Mouse (Mus musculus): ENCODE measurements around the gene Usp33. TPM values are rescaled to one million over a fixed set of nuclear protein-coding genes. Genes with fewer than 3 reads are reported as not detected.

Gene Usp33
- total RNA-seq, 1 experiment from 2014 or later, result 89.3 TPM

DNA sequence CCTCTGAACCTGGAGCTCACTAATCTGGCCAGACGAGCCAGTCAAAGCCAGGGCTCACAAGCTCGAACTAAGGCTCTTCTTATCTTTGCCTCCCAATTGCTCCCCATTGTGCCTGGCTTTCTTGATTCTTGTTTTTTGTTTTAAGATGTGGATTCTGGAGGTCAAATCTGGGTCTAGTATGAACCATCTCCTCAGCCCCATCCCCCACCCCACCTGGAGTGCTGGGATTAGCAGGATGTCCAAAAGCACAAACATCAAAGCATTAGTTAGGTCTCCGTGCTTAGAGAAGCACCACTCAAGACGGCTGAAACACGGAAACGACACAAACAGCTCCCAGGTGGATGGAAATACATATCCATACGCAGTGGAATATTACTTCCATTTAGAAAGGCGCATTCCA lies 10.2 kb upstream of the Usp33 start:
- no peak for ATAC-seq (replicated peaks; ENCODE audit: insufficient number of reproducible peaks, low FRiP score, low TSS enrichment, poor library complexity, severe bottlenecking)

GRCm38 (mm10) chr3:152339862-152340557 lies 6.3 kb upstream of the Usp33 start, which contains the start of gene Miga1:
Miga1 (minus strand) TSS chr3:152340407.
- ATAC-seq (replicated peaks; ENCODE audit: insufficient number of reproducible peaks, low FRiP score, low TSS enrichment, poor library complexity, severe bottlenecking), result 0 out of 2 replicates have a peak, but pooled peaks have one; percentile 29

- ATAC-seq (replicated peaks; ENCODE audit: insufficient number of reproducible peaks, low FRiP score, low TSS enrichment, poor library complexity, severe bottlenecking), result no peak
These were observed 3.2 kb upstream of the Usp33 start for GRCm38 (mm10) chr3:152342961-152343517.

DNA sequence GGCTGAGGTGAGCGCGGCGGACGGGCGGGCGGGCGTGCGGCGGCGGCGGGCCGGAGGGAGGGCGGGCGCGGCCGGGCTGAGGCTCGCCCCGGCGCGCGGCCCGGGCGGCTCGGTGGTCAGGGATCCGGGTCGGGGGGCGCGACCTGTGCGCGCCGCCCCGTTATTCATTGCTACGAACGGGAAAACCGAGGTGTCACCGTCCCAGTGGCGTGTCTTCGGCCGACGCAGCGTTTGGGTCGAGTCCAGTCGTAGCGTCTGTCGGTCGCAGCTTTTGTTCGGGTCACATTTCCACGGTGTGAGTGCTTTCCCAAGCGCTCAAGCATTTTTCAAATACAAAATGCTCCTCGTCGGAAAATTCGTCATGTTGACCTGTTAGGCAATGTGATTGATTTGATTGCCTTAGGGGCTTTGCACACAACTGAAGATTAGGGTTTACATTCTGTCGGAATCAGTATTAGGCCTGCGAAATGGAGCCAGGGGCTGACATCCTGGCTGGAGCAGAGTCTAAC lies 409 bp downstream of the Usp33 start:
- ATAC-seq (replicated peaks; ENCODE audit: insufficient number of reproducible peaks, low FRiP score, low TSS enrichment, poor library complexity, severe bottlenecking), result no peak

DNA sequence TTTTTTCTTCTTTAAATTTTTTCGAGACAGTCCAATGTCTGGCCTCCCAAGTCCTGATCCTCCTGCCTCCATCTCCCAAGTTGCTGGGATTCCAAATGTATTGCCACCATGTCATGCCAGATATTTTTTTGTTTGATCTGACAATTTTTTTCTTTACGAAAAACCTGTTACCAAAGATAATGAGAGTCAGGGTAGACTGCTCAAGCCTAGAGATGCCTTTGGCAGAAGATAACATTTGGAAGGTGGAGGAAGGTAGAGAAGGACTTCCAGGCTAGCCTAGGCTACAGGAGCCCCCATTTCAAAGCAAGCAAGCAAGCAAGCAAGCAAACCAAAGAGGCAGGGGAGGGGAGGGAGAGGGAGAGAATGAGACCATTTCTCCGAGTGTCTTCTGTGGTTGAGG lies 949 bp downstream of the Usp33 start:
- no peak for ATAC-seq (replicated peaks; ENCODE audit: insufficient number of reproducible peaks, low FRiP score, low TSS enrichment, poor library complexity, severe bottlenecking)

DNA sequence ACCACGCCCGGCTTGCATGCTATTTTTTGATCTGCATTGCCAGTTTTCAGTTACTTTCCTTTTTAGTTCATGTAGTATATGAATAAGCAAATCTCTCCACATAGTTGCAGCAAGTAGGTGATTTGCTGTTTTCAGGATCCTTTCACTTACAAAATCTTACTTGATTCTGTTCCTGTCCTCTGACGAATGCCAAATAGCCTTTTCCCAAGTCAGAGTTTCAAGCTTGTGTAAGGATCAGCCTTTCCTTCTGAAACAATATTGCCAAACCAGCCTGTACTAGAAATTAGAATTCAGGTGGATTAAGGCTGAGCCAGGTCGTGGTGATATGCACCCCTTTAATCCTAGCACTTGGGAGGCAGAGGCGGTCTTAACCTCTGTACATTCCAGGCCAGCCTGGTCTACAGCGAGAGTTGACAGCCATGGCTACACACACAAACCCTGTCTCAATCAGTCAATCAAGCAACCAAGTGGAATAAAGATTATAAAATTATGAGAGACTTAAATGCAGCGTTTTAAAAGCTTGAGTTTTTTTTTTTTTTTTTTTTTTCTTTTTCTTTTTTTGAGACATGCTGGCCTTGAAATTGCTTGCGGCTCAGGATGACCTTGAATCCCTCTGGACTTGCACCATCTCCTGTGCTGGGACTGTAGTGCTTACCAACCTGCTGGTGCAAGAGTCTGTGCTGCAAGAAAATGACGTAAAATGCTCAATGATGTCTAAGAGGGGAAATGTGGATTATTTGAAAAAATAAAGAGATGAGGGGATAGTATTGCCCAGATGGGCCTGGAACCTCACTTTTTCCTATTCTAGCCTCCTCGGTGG lies 1.9 kb downstream of the Usp33 start:
- ATAC-seq (replicated peaks; ENCODE audit: insufficient number of reproducible peaks, low FRiP score, low TSS enrichment, poor library complexity, severe bottlenecking), result no peak

- ATAC-seq (replicated peaks; ENCODE audit: insufficient number of reproducible peaks, low FRiP score, low TSS enrichment, poor library complexity, severe bottlenecking), result no peak
These were observed 4.2 kb downstream of the Usp33 start for GRCm38 (mm10) chr3:152350431-152350830.

DNA sequence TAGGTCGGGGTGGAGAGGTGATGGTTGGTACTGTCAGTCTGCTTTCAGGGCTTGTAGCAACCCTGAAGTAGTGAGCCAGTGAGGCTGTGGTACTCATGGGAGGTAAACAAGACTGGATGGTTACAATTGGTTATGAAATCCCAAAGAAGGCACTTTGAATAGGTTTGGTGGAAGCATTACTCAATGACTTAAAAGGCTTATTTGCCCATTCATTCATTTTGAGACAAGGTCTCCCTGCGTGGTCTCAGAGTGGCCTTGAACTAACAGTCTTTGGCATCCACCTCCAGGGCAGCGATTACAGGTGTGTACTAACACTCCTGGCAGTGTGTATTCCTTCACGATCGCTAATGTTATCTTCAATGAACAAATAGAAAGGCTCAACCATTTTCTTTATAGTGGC lies 4.7 kb downstream of the Usp33 start:
- no peak for ATAC-seq (replicated peaks; ENCODE audit: insufficient number of reproducible peaks, low FRiP score, low TSS enrichment, poor library complexity, severe bottlenecking)

- no peak for ATAC-seq (replicated peaks; ENCODE audit: insufficient number of reproducible peaks, low FRiP score, low TSS enrichment, poor library complexity, severe bottlenecking)
These were observed 6.0 kb downstream of the Usp33 start for GRCm38 (mm10) chr3:152352289-152352688.

GRCm38 (mm10) chr3:152353434-152354177 lies 7.3 kb downstream of the Usp33 start:
- ATAC-seq (replicated peaks; ENCODE audit: insufficient number of reproducible peaks, low FRiP score, low TSS enrichment, poor library complexity, severe bottlenecking), result no peak

DNA sequence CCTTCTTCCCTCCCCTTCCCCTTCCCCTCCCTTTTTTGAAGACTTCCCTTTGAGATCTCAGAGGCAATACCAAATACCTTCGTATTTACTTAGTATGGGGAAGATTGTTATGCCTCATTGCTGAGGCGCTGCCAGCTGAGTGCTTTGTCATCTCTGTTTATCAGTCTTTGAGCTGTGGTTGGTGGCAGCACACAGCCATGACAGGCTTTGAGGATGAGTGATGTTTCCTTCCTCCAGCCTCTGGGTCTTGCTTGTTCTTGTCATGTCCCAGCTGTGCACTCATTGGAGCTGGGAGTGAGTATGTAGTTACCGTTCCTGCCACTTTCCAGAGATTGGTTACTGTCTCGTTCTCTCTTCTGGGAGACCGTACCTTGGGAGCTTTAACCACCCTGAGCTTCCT lies 9.1 kb downstream of the Usp33 start:
- no peak for ATAC-seq (replicated peaks; ENCODE audit: insufficient number of reproducible peaks, low FRiP score, low TSS enrichment, poor library complexity, severe bottlenecking)

DNA sequence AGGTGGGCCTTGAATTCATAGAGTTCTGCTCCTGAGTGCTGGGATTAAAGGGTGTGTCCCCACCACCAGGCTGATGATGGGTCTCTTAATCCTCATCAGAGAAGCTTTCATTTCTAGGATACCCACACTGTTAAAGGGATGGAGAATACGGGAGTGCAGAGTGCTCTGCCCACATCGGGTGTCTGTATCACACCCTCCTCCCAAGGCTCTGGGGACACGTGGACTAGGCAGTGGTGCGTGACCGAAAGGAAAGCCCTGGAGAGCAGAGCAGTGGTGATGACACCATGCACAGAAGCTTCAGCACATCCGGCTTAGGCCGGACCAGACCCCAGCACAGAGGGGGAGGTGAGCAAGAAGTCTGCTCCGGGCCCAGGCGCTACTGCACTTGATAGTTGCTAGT lies 10.5 kb downstream of the Usp33 start:
- ATAC-seq (replicated peaks; ENCODE audit: insufficient number of reproducible peaks, low FRiP score, low TSS enrichment, poor library complexity, severe bottlenecking), result no peak

DNA sequence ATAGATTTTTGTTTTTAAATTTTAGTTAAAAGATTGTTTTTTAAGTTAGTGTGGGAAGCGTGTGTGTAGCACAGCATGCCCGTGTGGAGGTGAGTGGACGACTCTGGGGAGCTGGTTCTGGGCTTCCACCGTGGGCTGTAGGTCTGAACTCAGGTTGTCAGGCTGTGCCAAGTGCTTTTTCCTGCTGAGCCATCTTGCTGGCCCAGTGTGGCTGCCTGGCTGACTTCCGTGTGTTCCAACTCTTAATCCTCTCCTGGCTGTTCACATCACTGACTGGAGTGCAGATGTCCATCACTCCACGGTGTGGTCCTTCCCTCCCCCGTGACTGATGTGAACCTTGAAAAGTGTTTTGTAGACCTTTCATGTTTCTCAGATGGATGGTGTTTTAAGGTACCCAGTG lies 12.9 kb downstream of the Usp33 start:
- ATAC-seq (replicated peaks; ENCODE audit: insufficient number of reproducible peaks, low FRiP score, low TSS enrichment, poor library complexity, severe bottlenecking), result no peak

- no peak for ATAC-seq (replicated peaks; ENCODE audit: insufficient number of reproducible peaks, low FRiP score, low TSS enrichment, poor library complexity, severe bottlenecking)
These were observed 17.9 kb downstream of the Usp33 start for GRCm38 (mm10) chr3:152364181-152364580.

DNA sequence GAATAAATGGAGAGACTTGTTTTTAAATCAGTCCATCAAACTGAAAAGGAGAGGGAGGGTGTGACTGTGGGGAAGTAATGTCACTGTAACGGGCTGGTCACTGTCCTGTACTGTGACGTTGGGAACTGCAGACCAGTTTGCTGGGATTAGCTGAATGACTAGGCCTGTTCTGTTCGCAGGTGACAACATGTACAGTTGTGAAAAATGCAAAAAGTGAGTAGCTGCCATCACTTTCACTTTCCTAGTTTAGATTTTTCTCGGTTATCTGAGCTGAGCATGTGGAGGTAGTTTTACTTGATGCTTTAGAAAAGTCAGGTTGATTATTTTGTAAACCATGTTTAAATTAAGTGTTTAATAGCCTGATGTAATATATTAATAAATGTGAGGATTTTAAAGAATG lies 29.8 kb downstream of the Usp33 start:
- ATAC-seq (replicated peaks; ENCODE audit: insufficient number of reproducible peaks, low FRiP score, low TSS enrichment, poor library complexity, severe bottlenecking), result no peak

GRCm38 (mm10) chr3:152384106-152384505 lies 37.8 kb downstream of the Usp33 start:
- no peak for ATAC-seq (replicated peaks; ENCODE audit: insufficient number of reproducible peaks, low FRiP score, low TSS enrichment, poor library complexity, severe bottlenecking)

DNA sequence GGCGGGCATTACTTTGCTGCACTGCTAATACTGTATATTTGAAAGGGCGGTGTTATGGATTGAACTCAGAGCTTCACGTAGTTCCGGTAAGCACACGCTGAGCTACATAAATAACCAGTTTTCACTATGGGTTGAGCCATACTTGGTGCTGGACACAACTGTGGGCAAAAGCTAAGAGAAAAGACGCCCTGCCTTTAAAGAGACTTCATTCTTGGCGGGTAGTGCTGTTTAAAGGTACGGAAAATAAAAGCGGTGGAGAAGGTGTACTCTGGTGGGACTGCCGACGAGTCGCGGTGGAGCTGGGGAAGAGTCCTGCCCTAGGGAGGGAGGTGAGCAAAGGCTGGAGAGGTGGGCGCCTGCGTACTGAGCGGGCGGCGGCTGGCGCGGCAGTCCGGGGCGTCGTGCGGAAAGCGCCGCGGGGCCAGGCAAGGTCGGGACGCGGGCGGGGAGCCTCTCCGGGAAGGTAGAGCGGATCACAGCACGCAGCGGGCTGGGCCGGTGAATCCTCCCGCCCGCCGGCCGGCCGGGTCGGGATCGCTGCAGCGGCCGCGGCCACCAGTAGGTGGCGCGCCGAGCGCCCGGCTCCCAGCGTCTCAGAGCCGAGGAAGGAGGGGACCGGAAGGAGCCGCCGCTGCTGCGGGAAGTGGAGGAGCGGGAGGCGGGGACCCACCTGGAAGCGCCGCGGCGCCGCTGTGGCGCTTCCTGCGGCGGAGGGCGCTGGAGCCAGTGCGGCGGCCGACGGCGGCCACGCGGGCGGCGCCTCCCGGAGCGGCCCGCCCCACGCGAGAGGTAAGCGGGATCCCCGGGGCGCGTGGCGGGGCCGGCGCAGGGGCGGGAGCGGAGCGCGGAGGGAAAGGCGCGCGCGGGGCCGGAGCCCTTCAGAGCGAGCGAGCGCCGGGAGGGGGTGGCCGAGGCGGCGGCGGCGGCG lies 49.3 kb downstream of the Usp33 start, which contains the start of gene Zzz3:
TSS of gene Zzz3 (plus strand) at position 124 of the 928 bp plus-strand sequence.
- peak; percentile 75 for ATAC-seq (replicated peaks; ENCODE audit: insufficient number of reproducible peaks, low FRiP score, low TSS enrichment, poor library complexity, severe bottlenecking)

All from monocyte, adult 5-6 weeks (primary cell).